Mouse (Mus musculus) layer of hippocampus, postnatal 10 days (tissue): ENCODE data around the gene Ehbp1l1. TPM values are rescaled to one million over a fixed set of nuclear protein-coding genes. Genes with fewer than 3 reads are reported as not detected.

Experiments used
- DNase-seq, 2 experiments: peaks; one replicate each; pipeline ENCODE4 v3.0.0; 2021; ENCODE audit warnings: low spot score in 2 of 2
- long read RNA-seq: library from polyadenylated mRNA; stranded (forward); transcript quantifications from one replicate; pipeline ENCODE4 v2.0.0, GENCODE M21; 2023
- total RNA-seq, 2 experiments: library from RNA; stranded (reverse); gene quantifications; 2 replicates each; pipeline ENCODE4 v1.2.3; 2021

Gene Ehbp1l1
- total RNA-seq, result 10 to 100 TPM; 33.4 to 41.1 TPM
- long read RNA-seq, partial matches to known transcripts, result 64 of 67 reads
- long read RNA-seq, other reads (novel, unspliced or antisense), result 3 of 67 reads

DNA sequence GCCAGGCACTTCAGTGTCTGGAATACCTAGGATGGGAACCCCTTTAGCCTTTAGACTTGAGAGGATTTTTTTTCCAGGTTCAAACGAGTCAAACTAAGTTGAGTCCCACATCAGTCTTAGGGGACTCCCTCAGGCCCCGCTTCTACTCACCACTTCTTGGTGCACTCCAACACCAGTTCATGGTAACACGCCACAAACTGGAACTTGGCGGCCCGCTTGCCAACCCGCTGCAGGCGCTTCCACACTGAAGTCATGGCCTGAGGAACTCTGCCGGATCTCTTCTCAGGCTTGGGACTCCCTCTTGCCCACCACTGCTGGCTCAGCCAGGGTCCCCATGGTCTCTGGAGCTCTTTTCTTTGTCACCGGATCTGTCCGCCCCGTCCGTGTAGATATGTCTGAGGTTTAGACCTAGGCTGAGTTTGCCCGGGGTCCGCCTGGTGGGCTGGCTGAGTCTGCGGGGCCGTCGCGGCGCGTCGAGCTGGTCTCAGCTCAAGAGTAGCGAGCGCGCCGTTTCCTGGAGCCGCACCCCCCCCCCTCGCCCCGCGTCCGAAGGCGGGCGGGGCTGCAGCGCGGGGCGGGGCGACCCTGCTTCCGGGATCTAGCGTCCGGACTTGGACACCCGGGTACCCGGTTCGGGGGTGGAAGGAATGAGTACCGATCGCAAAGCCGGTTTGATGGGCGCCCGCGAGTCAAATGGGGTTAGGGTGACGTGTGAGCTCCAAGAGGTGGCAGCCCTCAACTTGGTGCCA, at the start of gene Ehbp1l1:
Gene Ehbp1l1 (minus strand): TSS at position 551 of the 749 bp plus-strand sequence.
- DNase-seq, result peak in 1 of 2 experiments; percentile 45

- DNase-seq, result peak; percentile 95 to 96
These were observed 45.1 kb upstream of the Ehbp1l1 start, which contains the start of gene Scyl1 for GRCm38 (mm10) chr19:5770925-5771860. Scyl1 (minus strand) TSS chr19:5771419.

GRCm38 (mm10) chr19:5770311-5770710, 44.2 kb upstream of the Ehbp1l1 start:
- no peak for DNase-seq

- no peak for DNase-seq
These were observed 41.2 kb upstream of the Ehbp1l1 start for GRCm38 (mm10) chr19:5767271-5767670.

DNA sequence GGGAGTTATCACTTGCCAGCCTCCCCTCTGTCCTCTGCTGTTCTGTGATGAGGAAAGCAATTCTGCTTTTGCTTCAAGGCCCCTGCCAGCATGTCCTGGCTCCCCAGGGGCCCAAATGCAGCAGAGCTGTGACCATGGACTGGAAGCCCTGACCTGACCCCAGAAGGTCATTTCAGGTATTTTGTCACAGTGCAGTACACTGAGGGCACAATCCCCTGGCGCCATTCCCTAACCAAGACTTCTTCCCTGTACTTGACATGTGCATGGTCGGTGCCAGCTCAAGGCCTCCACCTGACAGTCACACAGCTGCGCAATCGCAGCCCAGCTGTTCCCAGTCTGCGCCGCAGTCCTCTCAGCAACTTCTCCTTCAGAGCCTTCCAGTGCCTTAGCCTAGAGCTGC, 37.0 kb upstream of the Ehbp1l1 start:
- no peak for DNase-seq

DNA sequence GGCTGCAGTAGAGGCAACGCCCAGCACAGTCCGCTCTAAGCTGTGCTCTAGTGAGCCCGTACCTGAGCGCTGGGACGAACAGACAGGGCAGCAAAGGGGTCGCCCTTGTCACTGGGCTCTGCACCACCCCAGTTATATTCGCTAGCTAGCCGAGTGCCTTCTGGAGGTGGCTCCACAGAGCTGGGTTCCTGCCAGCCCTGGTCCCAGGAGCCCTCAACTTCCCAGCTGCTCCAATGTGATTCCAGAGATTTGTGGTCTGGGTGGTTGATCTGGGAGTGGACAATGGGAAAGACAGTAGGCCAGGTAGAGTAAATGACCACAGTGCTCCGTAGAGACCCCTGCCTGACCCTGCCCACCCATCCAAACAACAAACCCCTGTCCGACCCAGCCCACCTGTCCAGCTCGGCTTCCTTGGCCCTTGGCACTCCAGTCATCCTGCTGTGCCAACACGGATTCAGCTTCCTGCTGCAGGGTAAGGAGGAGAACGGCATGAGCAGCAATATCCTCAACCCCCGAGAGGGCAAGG, 32.8 kb upstream of the Ehbp1l1 start:
- DNase-seq, result no peak

DNA sequence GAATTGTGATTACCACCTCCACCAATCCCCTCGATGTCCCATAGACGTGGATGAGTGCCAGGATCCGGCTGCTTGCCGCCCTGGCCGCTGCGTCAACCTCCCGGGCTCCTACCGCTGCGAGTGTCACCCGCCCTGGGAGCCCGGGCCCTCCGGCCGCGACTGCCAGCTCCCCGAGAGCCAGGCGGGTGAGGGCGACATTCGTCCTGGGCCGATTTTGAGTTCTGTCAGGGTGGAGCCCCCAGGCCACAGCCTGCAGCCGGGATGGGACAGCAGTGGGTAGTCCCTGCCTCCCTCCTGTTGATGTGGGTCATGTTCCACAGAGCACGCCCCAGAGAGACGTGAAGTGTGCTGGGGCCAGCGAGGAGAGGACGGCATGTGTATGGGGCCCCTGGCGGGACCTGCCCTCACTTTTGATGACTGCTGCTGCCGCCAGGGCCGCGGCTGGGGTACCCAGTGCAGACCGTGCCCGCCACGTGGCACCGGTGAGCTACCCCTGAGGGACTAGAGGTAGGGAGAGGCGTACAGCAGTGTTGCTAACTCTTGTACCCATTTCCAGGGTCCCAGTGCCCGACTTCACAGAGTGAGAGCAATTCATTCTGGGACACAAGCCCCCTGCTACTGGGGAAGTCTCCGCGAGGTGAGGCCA, 31.0 kb upstream of the Ehbp1l1 start:
- DNase-seq, result peak in 1 of 2 experiments; percentile 49

DNA sequence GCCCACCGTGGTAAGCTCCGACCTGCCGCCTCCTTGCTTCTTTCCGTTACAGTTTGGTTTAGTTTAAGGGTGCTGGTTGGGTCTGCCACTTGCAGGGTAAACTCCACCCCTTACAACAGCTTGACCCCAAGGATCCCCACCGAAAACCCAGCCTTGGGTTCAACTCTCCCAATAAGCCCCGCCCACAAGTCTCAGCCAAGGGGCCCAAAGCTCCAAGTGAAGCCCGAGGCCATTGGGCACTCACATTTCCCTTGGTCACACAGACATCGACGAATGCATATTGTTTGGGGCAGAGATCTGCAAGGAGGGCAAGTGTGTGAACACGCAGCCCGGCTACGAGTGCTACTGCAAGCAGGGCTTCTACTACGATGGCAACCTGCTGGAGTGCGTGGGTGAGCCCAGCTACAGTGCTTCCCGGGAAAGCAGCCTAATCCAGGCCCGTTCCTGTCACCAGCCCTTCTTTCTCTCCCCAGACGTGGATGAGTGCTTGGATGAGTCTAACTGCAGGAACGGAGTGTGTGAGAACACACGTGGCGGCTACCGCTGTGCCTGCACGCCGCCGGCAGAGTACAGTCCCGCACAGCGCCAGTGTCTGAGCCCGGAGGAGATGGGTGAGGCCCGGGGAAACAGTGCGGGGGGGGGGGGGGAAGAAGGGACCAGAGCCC, 30.3 kb upstream of the Ehbp1l1 start:
- DNase-seq, result peak; percentile 66 to 72

DNA sequence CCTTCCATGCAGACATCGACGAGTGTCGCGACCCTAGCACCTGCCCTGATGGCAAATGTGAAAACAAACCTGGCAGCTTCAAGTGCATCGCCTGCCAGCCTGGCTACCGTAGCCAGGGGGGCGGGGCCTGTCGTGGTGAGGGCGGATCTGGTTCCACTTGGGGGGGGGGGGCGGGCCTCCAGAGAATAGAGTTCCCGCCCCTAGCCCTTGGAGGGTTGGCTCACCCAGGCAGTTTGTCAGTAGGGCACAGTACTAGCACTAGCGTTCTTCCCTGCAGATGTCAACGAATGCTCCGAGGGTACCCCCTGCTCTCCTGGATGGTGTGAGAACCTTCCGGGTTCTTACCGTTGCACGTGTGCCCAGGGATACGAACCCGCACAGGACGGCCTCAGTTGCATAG, 25.6 kb upstream of the Ehbp1l1 start:
- peak; percentile 40 to 56 for DNase-seq

DNA sequence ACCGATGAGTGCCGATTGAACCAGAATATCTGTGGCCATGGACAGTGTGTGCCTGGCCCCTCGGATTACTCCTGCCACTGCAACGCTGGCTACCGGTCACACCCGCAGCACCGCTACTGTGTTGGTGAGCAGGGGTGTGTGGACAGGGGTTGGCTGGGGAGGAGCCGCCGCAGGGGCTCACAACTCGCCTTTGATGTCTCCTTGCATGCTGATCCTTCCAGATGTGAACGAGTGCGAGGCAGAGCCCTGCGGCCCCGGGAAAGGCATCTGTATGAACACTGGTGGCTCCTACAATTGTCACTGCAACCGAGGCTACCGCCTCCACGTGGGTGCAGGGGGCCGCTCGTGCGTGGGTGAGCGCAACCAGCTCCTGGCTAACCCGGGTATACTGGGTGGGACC, 24.8 kb upstream of the Ehbp1l1 start:
- DNase-seq, result no peak

- DNase-seq, result no peak
These were observed 23.4 kb upstream of the Ehbp1l1 start for GRCm38 (mm10) chr19:5749476-5749875.

DNA sequence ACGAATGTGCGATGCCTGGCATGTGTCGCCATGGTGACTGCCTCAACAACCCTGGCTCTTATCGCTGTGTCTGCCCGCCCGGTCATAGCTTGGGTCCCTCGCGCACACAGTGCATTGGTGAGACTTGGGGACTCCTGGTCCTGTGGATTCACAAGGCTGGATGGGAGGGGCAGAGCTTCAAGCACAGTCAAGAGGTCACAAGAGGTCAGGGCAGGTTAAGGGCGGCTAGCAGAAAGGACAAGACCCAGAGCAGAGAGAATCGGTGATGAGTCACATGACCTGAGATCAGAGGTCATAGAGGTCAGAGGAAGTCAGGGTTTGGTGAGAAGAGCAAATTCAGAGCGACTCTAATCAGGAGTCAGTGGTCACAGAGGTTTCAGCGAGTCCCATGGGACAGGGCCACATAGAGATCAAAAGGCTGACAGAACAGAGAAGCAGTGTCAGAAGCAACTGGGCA, 20.8 kb upstream of the Ehbp1l1 start:
- DNase-seq, result no peak

- peak in 1 of 2 experiments; percentile 36 for DNase-seq
These were observed 19.9 kb upstream of the Ehbp1l1 start for GRCm38 (mm10) chr19:5745756-5746710.

GRCm38 (mm10) chr19:5743576-5743975, 17.5 kb upstream of the Ehbp1l1 start:
- DNase-seq, result no peak

GRCm38 (mm10) chr19:5742241-5742641, 16.1 kb upstream of the Ehbp1l1 start:
- DNase-seq, result peak in 1 of 2 experiments; percentile 53

GRCm38 (mm10) chr19:5741641-5742240, 15.6 kb upstream of the Ehbp1l1 start:
- peak; percentile 83 to 87 for DNase-seq

GRCm38 (mm10) chr19:5740320-5741317, 14.5 kb upstream of the Ehbp1l1 start, which contains the start of gene Ltbp3:
Ltbp3 (plus strand) TSS chr19:5740904.
- peak; percentile 73 to 80 for DNase-seq
